Mouse (Mus musculus) brown adipose tissue, adult 24 weeks (tissue): ENCODE data around the gene Klhl8. TPM values are rescaled to one million over a fixed set of nuclear protein-coding genes. Genes with fewer than 3 reads are reported as not detected.

Source experiments
- H3K27ac ChIP-seq: fragments of 200-500 bp; replicated peaks from 2 replicates; pipeline ENCODE4 v1.5.1; 2012; ENCODE audit warnings: low read depth, mild to moderate bottlenecking, low read length
- H3K4me1 ChIP-seq: fragments of 200-500 bp; 2 replicates; pipeline ENCODE4 v1.6.1; 2012; ENCODE audit warnings: low read length, mixed read lengths; ENCODE audit not compliant: control insufficient read depth, insufficient read depth, insufficient read length
- H3K4me3 ChIP-seq: fragments of 200-500 bp; 2 replicates; pipeline ENCODE4 v1.5.1; 2012; ENCODE audit warnings: low read depth, mild to moderate bottlenecking, low read length, moderate library complexity; ENCODE audit not compliant: insufficient read depth
- polyA plus RNA-seq: library from polyadenylated mRNA; stranded (reverse); fragments of >200 nt; gene quantifications from 2 replicates; pipeline ENCODE4 v1.2.4, GENCODE M21; 2012; ENCODE audit not compliant: missing spikeins, insufficient read depth, insufficient read length

Klhl8 gene
- polyA plus RNA-seq, 1 experiment, result 3.0 TPM

GRCm38 (mm10) chr5:103843938-103844337 lies 67.1 kb downstream of the Klhl8 start:
- H3K27ac ChIP-seq, result no peak overlapping the region
- no peak overlapping the region for H3K4me3 ChIP-seq
- H3K4me1 ChIP-seq, result peaks cover 7% of the 10 kb centered on the region; the same call in 1 of the 2 replicates

- Histone ChIP-seq H3K4me3 (no peak overlapping the region), H3K27ac (no peak overlapping the region), H3K4me1 (peaks cover 16% of the 10 kb centered on the region)
Measured at GRCm38 (mm10) chr5:103839265-103839626, 71.8 kb downstream of the Klhl8 start.

- H3K27ac ChIP-seq, result peak overlapping the region; percentile 26; the same call in 1 of the 2 replicates
- H3K4me3 ChIP-seq, result no peak overlapping the region
- peaks cover 16% of the 10 kb centered on the region for H3K4me1 ChIP-seq
Measured at GRCm38 (mm10) chr5:103838550-103839264, 72.4 kb downstream of the Klhl8 start.

DNA sequence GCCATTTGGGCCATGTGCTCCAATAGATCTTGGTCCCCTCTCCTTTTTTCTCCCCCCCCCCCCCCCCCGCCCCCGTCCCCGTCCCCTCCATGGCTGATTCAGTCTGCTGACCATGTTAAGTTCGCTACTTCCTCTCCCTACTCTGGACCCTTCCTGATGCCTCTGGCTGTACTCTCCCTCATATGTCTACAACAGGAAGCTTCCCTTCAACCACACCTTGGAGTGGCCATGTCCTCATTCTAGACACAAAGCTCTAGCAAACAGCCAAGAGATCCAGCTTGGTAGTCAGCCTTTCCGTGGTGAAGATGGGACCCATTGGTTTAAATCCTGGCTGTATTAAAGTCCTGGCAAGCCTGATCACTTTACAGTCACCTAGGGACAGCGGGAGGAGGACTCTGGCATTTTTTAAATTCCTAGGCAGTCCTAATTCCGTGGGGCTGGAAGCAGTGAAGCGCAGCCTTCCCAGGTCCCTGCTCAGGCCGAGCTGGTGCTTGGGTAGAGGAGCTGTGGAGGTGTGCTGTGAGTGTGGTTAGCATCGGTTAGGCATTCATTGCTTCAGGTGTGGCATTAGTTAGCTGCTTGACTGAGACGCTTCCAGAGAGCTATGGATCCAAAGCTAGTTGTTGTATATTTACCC lies 74.8 kb downstream of the Klhl8 start:
- Histone ChIP-seq H3K4me1 (peaks cover 16% of the 10 kb centered on the region), H3K27ac (no peak overlapping the region), H3K4me3 (no peak overlapping the region)

DNA sequence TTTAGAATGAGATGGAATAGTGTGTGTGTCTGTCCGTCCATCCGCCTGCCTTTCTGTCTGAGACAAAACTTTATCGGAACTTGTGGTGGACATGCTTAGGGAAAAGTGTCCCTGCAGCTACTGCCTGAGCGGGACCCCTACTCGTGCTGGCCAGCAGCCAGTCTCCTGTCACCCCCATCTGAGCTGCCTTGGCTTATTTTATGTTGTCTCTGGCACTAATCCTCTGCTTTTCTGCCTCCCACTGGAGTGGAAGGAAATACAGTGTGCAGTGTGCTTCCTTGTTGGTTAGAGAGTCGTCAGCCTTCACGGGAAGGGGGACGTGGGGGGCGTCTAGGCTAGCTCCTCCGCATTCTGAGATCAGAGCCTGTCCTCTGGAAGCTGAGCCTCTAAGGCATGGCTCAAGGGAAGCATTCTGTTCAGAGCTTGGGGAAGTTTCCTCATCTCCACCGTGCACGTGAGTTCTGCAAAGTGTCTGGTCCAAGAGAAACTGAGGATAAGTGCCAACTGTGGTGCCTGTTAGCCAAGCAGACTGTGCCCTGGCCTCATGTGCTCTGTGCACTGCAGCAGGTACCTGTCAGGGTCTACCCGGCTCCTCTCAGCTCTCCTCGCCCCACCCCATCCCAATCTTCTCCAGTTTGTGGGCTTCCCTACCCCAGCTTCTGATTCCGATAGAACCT lies 75.5 kb downstream of the Klhl8 start:
- no peak overlapping the region for H3K27ac ChIP-seq
- H3K4me1 ChIP-seq, result peaks cover 16% of the 10 kb centered on the region
- H3K4me3 ChIP-seq, result no peak overlapping the region

- H3K4me1 ChIP-seq, result 0 out of 2 replicates have a peak, but pooled peaks cover 3% of the 10 kb centered on the region
- H3K27ac ChIP-seq, result no peak overlapping the region
- H3K4me3 ChIP-seq, result no peak overlapping the region
Measured at GRCm38 (mm10) chr5:103830886-103831285, 80.2 kb downstream of the Klhl8 start.

GRCm38 (mm10) chr5:103829158-103829557 lies 81.9 kb downstream of the Klhl8 start:
- H3K27ac ChIP-seq, result no peak overlapping the region
- no peaks in the 10 kb centered on the region for H3K4me1 ChIP-seq
- no peak overlapping the region for H3K4me3 ChIP-seq

- no peak overlapping the region for H3K4me3 ChIP-seq
- H3K4me1 ChIP-seq, result no peaks in the 10 kb centered on the region
- H3K27ac ChIP-seq, result no peak overlapping the region
Measured at GRCm38 (mm10) chr5:103828729-103829128, 82.3 kb downstream of the Klhl8 start.

GRCm38 (mm10) chr5:103828304-103828703 lies 82.8 kb downstream of the Klhl8 start:
- no peak overlapping the region for H3K4me3 ChIP-seq
- no peaks in the 10 kb centered on the region for H3K4me1 ChIP-seq
- no peak overlapping the region for H3K27ac ChIP-seq

GRCm38 (mm10) chr5:103822949-103823348 lies 88.1 kb downstream of the Klhl8 start:
- Histone ChIP-seq H3K27ac (no peak overlapping the region), H3K4me1 (no peaks in the 10 kb centered on the region), H3K4me3 (no peak overlapping the region)

- no peak overlapping the region for H3K4me3 ChIP-seq
- no peaks in the 10 kb centered on the region for H3K4me1 ChIP-seq
- no peak overlapping the region for H3K27ac ChIP-seq
Measured at GRCm38 (mm10) chr5:103821500-103822298, 89.4 kb downstream of the Klhl8 start.

- no peaks in the 10 kb centered on the region for H3K4me1 ChIP-seq
- no peak overlapping the region for H3K4me3 ChIP-seq
- no peak overlapping the region for H3K27ac ChIP-seq
Measured at GRCm38 (mm10) chr5:103821062-103821461, 90.0 kb downstream of the Klhl8 start.

GRCm38 (mm10) chr5:103819674-103820073 lies 91.4 kb downstream of the Klhl8 start:
- H3K4me1 ChIP-seq, result peaks cover 3% of the 10 kb centered on the region; the same call in 1 of the 2 replicates
- H3K27ac ChIP-seq, result no peak overlapping the region

DNA sequence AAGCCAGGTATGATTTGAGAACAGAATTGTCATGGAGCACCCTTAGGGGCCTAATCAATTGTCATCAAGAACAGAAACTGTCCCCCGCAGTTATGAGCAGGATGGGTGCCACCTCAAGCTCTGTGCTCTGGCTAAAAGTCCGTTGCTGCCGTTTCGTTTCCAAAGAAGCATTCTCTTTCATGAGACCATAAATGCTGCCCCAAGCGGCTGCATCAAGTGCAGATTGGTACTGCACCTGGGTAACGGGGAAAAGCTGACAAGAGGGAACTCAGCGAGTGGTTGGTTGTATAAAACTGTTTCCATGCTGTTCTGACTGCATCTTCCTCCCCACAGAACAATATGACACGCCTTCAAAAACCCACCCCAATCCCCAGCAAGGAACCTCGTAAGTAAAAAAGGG lies 92.5 kb downstream of the Klhl8 start:
- Histone ChIP-seq H3K4me3 (no peak overlapping the region), H3K4me1 (peaks cover 9% of the 10 kb centered on the region; the same call in 1 of the 2 replicates), H3K27ac (no peak overlapping the region)

More at GRCm38 (mm10) chr5:103819674-103820073, 91.4 kb downstream of the Klhl8 start:
- H3K4me3 ChIP-seq, result no peak overlapping the region

GRCm38 (mm10) chr5:103817754-103818153 lies 93.3 kb downstream of the Klhl8 start:
- no peak overlapping the region for H3K4me3 ChIP-seq
- H3K27ac ChIP-seq, result no peak overlapping the region
- peaks cover 12% of the 10 kb centered on the region; the same call in 1 of the 2 replicates for H3K4me1 ChIP-seq
